Mouse (Mus musculus) midbrain, postnatal 0 days (tissue): ENCODE measurements at regions not wholly inside any gene's neighbourhood (a gene's known extent, or its start where the extent isn't known, plus 50 kb on each side); places are given as distances from the start of the nearest gene placed in this dataset.
"Not testable (repeated sequence)": the region's sequence is repeated elsewhere in the genome, so short reads cannot be mapped to it uniquely, and the experiment has no call there.

ENCODE experiments used
- ATAC-seq: fragments of 200-750 bp; cut with Nextera tagmentation; 2 replicates; pipeline ENCODE4 v1.8.0; 2017; ENCODE audit warnings: moderate number of reproducible peaks, mild to moderate bottlenecking, moderate TSS enrichment, moderate library complexity; ENCODE audit not compliant: low FRiP score
- DNase-seq: peaks from one replicate; pipeline ENCODE4 v3.0.0-alpha.2; 2015; ENCODE audit warnings: low spot score
- H3K27ac ChIP-seq: fragments of 300-500 bp; sonication (generic); 2 replicates; pipeline ENCODE4 v1.5.1; 2014; ENCODE audit warnings: low read depth, mild to moderate bottlenecking, low read length, mixed read lengths
- H3K27me3 ChIP-seq: fragments of 300-500 bp; sonication (generic); 2 replicates; pipeline ENCODE4 v1.6.1; 2014; ENCODE audit warnings: low read length, control low read depth, mixed read lengths; ENCODE audit not compliant: insufficient read depth
- H3K36me3 ChIP-seq: fragments of 300-500 bp; sonication (generic); 2 replicates; pipeline ENCODE4 v1.6.1; 2014; ENCODE audit warnings: low read length, control low read depth, mixed read lengths; ENCODE audit not compliant: insufficient read depth
- H3K4me1 ChIP-seq: fragments of 300-500 bp; sonication (generic); 2 replicates; pipeline ENCODE4 v1.6.1; 2014; ENCODE audit warnings: mild to moderate bottlenecking, control low read depth, antibody characterized with exemption, low read length, mixed read lengths; ENCODE audit not compliant: insufficient read depth
- H3K4me2 ChIP-seq: fragments of 300-500 bp; sonication (generic); 2 replicates; pipeline ENCODE4 v1.6.1; 2014; ENCODE audit warnings: low read depth, mild to moderate bottlenecking, low read length, mixed read lengths; ENCODE audit not compliant: poor library complexity, severe bottlenecking
- H3K4me3 ChIP-seq: fragments of 300-500 bp; sonication (generic); 2 replicates; pipeline ENCODE4 v1.5.1; 2014; ENCODE audit warnings: low read depth, mild to moderate bottlenecking, low read length, moderate library complexity
- H3K9ac ChIP-seq: fragments of 300-500 bp; sonication (generic); replicated peaks from 2 replicates; pipeline ENCODE4 v1.6.1; 2014; ENCODE audit warnings: mild to moderate bottlenecking, low read length, moderate library complexity, mixed read lengths; ENCODE audit not compliant: poor library complexity, severe bottlenecking
- H3K9me3 ChIP-seq: fragments of 300-500 bp; sonication (generic); 2 replicates; pipeline ENCODE4 v1.6.1; 2016; ENCODE audit warnings: low read length, control low read depth
- CTCF ChIP-seq: IDR thresholded peaks from 2 replicates; pipeline ENCODE4 v1.5.1; 2016; ENCODE audit warnings: antibody characterized with exemption, mild to moderate bottlenecking
- WGBS: fragments of 180-500 bp; shearing (Covaris S2); extraction: QIAGEN DNeasy Blood & Tissue Kit; methylation state at CpG from one replicate; pipeline ENCODE4 v1.1.7; 2014; 5-methylcytosine and 5-hydroxymethylcytosine counted together

DNA sequence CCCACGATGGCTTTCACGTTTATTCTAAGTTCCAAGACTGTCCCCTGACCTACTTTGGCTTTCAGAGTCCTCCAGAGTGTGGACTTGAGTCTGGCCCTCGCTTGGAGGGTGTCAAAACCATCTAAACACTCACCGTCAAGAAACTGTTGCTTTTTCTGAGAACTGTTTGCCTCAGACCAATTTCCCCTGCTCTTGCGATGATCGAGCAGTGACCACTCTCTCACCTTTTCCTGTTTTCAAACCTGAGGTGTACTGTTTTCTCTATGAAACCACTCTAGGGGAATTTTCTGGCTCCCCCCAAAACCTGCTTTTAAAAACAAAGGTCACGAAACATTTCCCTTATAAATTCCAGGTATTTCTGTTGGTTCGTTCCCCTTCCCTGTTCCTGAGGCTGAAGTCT is 174.0 kb upstream of the Tab2 start:
- Histone ChIP-seq H3K4me2 (no peak overlapping the region), H3K4me3 (no peak overlapping the region), H3K9me3 (no peaks in the 10 kb centered on the region), H3K4me1 (no peaks in the 10 kb centered on the region), H3K27ac (no peak overlapping the region), H3K27me3 (no peaks in the 10 kb centered on the region), H3K36me3 (no peaks in the 10 kb centered on the region), H3K9ac (no peak overlapping the region)
- no peak for DNase-seq
- TF ChIP-seq CTCF = no peak
- 76% methylated on average over 8 of the region's 8 CpGs for WGBS
- ATAC-seq = no peak

DNA sequence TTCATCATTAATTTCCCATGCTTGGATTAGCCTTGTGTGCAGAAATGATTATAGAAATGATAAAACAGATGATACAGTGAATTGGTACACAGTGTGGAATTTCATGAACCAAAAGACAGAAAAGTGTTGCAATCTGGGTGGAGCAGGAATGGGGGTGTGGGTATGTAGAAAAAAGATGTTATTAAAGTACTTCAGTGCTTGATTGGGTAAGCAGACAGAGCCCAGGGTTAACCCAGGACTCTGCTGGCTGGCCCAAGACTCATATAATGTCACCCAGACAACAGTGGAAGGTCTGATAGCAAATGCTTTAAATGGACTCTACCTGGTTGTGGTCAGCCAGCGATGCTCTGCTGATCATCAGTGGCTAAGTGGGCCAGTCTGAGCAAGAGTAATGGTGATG is 168.1 kb upstream of the Tab2 start:
- no peak overlapping the region for H3K4me3 ChIP-seq
- H3K36me3 ChIP-seq = no peaks in the 10 kb centered on the region
- no peak overlapping the region for H3K4me2 ChIP-seq
- no peaks in the 10 kb centered on the region for H3K4me1 ChIP-seq
- H3K27ac ChIP-seq = no peak overlapping the region
- DNase-seq (no peak), ATAC-seq (no peak)
- H3K27me3 ChIP-seq = no peaks in the 10 kb centered on the region
- TF ChIP-seq CTCF = no peak
- no peak overlapping the region for H3K9ac ChIP-seq
- 84% methylated on average over 1 of the region's 1 CpGs for WGBS
- no peaks in the 10 kb centered on the region for H3K9me3 ChIP-seq

DNA sequence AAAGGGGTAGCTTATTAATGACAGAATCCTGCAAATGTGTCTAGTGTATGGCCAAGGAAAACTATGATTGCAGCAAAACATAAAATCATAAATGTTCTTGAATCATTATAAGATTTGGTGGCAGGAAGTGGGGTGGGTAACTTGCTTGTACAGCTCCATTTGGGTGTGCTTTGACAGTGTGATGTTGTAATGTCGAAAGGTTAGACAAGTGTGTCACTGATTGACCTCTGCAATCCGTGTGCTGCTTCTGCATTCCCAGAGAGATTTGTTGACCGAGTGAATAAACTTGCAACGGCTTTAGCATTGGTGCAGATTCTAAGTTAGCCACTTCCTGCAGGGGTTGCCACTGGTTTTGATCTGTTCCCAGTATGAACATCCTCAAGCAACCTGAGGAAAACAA is 165.9 kb upstream of the Tab2 start:
- Histone ChIP-seq H3K4me1 (no peaks in the 10 kb centered on the region), H3K36me3 (no peaks in the 10 kb centered on the region), H3K9ac (no peak overlapping the region), H3K27ac (no peak overlapping the region), H3K27me3 (no peaks in the 10 kb centered on the region), H3K4me2 (no peak overlapping the region), H3K4me3 (no peak overlapping the region), H3K9me3 (no peaks in the 10 kb centered on the region)
- no peak for ATAC-seq
- DNase-seq = no peak
- WGBS = 63% methylated on average over 4 of the region's 4 CpGs
- no peak for TF ChIP-seq CTCF

DNA sequence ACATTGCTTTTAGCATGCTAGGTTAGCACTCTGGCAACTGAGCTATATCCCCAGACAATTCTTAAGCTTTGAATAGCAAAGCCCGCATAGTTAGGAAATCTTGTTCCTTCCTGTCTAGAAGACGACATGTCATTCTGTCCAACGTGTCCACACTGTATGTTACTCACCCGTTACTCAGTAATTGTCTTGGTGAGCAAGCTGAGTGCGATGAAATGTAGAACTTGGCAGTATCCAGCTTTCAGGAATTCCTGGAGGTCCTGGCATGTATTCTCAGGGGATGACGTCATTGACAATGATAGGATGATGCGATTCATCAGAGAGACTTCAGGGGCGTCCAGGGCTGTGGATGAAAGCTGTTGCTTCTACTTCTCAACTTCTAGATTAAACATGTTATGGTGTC is 160.8 kb upstream of the Tab2 start:
- no peak overlapping the region for H3K4me3 ChIP-seq
- DNase-seq (no peak), ATAC-seq (no peak)
- H3K4me1 ChIP-seq = no peaks in the 10 kb centered on the region
- TF ChIP-seq CTCF = no peak
- WGBS = 86% methylated on average over 8 of the region's 8 CpGs
- no peak overlapping the region for H3K4me2 ChIP-seq
- no peaks in the 10 kb centered on the region for H3K9me3 ChIP-seq
- no peak overlapping the region for H3K27ac ChIP-seq
- H3K36me3 ChIP-seq = no peaks in the 10 kb centered on the region
- H3K27me3 ChIP-seq = no peaks in the 10 kb centered on the region
- H3K9ac ChIP-seq = no peak overlapping the region

DNA sequence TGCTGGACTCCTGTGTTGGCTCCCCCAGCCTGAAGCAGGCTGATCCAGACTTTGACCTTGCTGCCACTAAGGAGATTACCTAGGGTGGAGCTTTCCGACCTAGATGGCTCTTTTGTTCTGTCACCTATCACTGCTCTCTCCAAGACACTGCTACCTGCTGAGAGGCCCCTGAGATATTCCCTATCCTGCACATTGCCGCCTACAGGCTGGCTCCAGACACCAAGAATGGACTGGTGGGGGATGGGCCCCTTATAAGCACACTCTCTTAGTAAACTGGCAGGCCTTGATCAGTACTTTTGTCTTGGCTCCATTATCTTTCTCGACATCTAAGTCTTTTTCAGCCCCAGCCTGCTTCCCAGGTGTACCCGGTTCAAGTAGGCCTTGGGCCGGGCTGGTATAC is 158.9 kb upstream of the Tab2 start:
- H3K27ac ChIP-seq, ATAC-seq, H3K36me3 ChIP-seq, DNase-seq, H3K27me3 ChIP-seq, H3K4me3 ChIP-seq, H3K9ac ChIP-seq, H3K9me3 ChIP-seq, H3K4me2 ChIP-seq, H3K4me1 ChIP-seq: not testable (repeated sequence)
- WGBS = 52% methylated on average over 5 of the region's 5 CpGs

DNA sequence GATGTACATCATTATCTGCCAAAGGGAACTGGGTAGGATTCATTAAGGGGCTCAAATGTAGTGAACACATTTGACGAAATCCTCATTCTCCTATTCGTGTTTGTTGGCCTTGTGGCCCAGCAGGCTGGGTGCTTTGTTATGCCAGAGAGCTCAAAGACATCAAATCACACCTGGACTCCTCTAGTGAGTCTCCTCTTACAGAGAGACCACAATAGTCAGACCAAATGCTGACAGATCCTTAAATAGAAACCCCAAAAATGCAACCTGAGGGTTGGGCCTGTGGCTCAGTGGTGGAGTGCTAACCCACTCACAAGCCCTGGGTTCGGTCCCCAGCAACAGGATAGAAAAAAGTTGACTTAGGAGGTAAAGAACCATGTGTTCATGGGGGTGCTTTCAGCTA is 158.5 kb upstream of the Tab2 start:
- Histone ChIP-seq H3K9ac (no peak overlapping the region), H3K27me3 (no peaks in the 10 kb centered on the region), H3K4me3 (no peak overlapping the region), H3K4me1 (no peaks in the 10 kb centered on the region), H3K4me2 (no peak overlapping the region), H3K27ac (no peak overlapping the region), H3K9me3 (no peaks in the 10 kb centered on the region), H3K36me3 (no peaks in the 10 kb centered on the region)
- DNase-seq (no peak), ATAC-seq (no peak)
- WGBS = 56% methylated on average over 3 of the region's 3 CpGs
- TF ChIP-seq CTCF = no peak

DNA sequence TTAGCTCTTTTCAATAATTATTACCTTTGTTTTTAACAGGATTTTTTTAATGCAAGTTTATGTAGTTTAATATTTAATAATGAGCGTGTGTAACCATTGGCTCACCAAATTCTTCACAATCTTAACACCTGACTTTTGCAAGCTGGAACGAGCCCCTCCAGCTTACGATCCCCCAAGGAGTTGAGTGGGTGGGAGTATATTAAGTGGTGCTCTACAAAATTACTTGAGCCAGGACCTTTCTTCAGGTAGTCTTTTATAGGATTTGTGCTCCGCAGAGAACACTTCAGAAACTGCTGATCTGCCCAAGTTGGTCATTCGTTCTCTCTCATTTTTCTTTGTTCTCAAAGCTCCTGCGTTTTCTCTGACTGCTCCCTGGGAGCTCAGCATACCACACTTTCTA is 144.5 kb upstream of the Tab2 start:
- Histone ChIP-seq H3K9ac (no peak overlapping the region), H3K4me2 (no peak overlapping the region), H3K36me3 (no peaks in the 10 kb centered on the region), H3K4me3 (no peak overlapping the region), H3K4me1 (no peaks in the 10 kb centered on the region), H3K27me3 (no peaks in the 10 kb centered on the region), H3K9me3 (0 out of 2 replicates have a peak, but pooled peaks cover 11% of the 10 kb centered on the region), H3K27ac (no peak overlapping the region)
- no peak for DNase-seq
- WGBS = 92% methylated on average over 6 of the region's 6 CpGs
- ATAC-seq = no peak
- no peak for TF ChIP-seq CTCF
